Mouse (Mus musculus) hindbrain, embryonic 12.5 days (tissue): ENCODE measurements around the gene Rtkn. TPM values are rescaled to one million over a fixed set of nuclear protein-coding genes. Genes with fewer than 3 reads are reported as not detected.
A peak's percentile ranks its signal among the peaks of the same experiment; 100 is the strongest.

Experiments
- ATAC-seq: fragments of 200-750 bp; cut with Nextera tagmentation; 2 replicates; pipeline ENCODE4 v1.8.0; 2017; ENCODE audit warnings: moderate TSS enrichment; ENCODE audit not compliant: low FRiP score
- H3K27ac ChIP-seq: fragments of 300-500 bp; sonication (generic); 2 replicates; pipeline ENCODE4 v1.5.1; 2016; ENCODE audit warnings: mild to moderate bottlenecking
- H3K27me3 ChIP-seq: fragments of 300-500 bp; sonication (generic); 2 replicates; pipeline ENCODE4 v1.6.1; 2016; ENCODE audit warnings: mild to moderate bottlenecking
- H3K36me3 ChIP-seq: fragments of 300-500 bp; sonication (generic); 2 replicates; pipeline ENCODE4 v1.6.1; 2016; ENCODE audit warnings: mild to moderate bottlenecking
- H3K4me1 ChIP-seq: fragments of 300-500 bp; sonication (generic); 2 replicates; pipeline ENCODE4 v1.6.1; 2016
- H3K4me2 ChIP-seq: fragments of 300-500 bp; sonication (generic); replicated peaks from 2 replicates; pipeline ENCODE4 v1.6.1; 2016; ENCODE audit warnings: mild to moderate bottlenecking
- H3K4me3 ChIP-seq: fragments of 300-500 bp; sonication (generic); 2 replicates; pipeline ENCODE4 v1.5.1; 2016; ENCODE audit warnings: mild to moderate bottlenecking
- H3K9ac ChIP-seq: fragments of 300-500 bp; sonication (generic); 2 replicates; pipeline ENCODE4 v1.6.1; 2016; ENCODE audit warnings: mild to moderate bottlenecking, moderate library complexity
- H3K9me3 ChIP-seq: fragments of 300-500 bp; sonication (generic); replicated peaks from 2 replicates; pipeline ENCODE4 v1.6.1; 2016; ENCODE audit warnings: mild to moderate bottlenecking
- WGBS: fragments of 180-500 bp; shearing (Covaris S2); methylation state at CpG from one replicate; pipeline ENCODE4 v1.1.7; 2016; 5-methylcytosine and 5-hydroxymethylcytosine counted together
- polyA plus RNA-seq: library from polyadenylated mRNA; unstranded; fragments of >200 nt; fragmentation: Nextera tagmentation; extraction: Ambion mirVana; gene quantifications from 2 replicates; pipeline ENCODE4 v1.2.1, GENCODE M21; 2016

Rtkn gene
- polyA plus RNA-seq = 40.7 and 42.6 TPM in 2 replicates

- no peak for ATAC-seq
- WGBS = 55% methylated on average over 7 of the region's 7 CpGs
- Histone ChIP-seq H3K9me3 (no peaks in the 10 kb centered on the region), H3K4me1 (peaks cover 42% of the 10 kb centered on the region), H3K36me3 (no peaks in the 10 kb centered on the region), H3K9ac (peak within 1 kb of the TSS; percentile 70), H3K4me3 (peak within 1 kb of the TSS; percentile 41), H3K27me3 (peaks cover 16% of the 10 kb centered on the region), H3K4me2 (peak within 1 kb of the TSS; percentile 72), H3K27ac (peak within 1 kb of the TSS; percentile 93)
These were observed at the start of gene Rtkn for GRCm38 (mm10) chr6:83134951-83135513. Gene Rtkn (plus strand): TSS chr6:83135463.

DNA sequence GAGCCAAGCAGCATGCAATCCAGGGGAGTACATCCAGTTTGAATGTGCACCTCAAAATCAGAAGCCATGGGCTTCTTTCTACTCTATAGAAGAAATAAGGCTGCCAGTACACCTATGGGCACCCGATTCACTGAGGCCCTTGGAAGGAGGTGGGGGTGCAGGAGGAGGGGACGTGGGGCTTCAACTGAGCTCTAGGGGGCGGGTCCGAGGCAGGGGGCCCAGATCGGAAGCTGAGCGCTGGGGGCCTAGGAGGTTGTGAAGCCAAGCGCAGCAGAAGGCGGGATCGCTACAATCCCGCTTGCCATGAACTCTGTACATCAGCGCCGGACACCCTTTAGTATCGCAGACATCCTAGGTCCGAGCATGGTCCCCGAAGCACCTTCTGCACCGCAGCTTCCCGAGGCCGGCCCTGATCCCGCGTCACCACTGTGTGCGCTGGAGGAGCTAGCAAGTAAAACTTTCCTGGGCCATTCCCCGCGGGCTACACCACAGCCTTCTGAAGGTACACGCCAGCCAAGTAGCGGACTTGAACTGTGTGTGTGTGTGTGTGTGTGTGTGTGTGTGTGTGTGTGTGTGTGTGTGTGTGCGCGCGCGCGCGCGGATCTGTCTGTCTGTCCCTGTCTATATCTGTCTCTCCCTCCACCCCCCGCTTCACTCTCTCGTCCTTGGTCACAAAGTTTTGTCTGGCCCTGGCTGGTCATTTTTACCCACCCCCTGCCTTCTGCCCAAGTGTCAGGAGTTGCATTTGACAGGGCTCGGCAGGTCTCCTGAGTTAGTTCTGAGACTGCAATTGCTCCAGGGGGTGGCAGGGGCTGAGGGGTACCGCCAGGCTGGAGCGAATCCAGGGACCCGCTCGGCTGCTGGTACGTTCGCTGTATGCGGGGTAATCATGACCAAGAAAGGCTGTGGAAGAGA is 48.9 kb upstream of the Rtkn start, which contains the start of gene Lbx2:
Gene Lbx2, plus strand, starts transcription at position 247 of the 915 bp plus-strand sequence.
- H3K27ac ChIP-seq = no peak within 1 kb of the TSS
- no peaks in the 10 kb centered on the region for H3K9me3 ChIP-seq
- no peak within 1 kb of the TSS for H3K9ac ChIP-seq
- peaks cover 21% of the 10 kb centered on the region for H3K4me1 ChIP-seq
- no peak for ATAC-seq
- H3K27me3 ChIP-seq = peaks cover 94% of the 10 kb centered on the region
- WGBS = 3% methylated on average over 42 of the region's 42 CpGs
- peaks cover 5% of the 10 kb centered on the region for H3K36me3 ChIP-seq
- H3K4me3 ChIP-seq = no peak within 1 kb of the TSS
- peak within 1 kb of the TSS; percentile 40 for H3K4me2 ChIP-seq

DNA sequence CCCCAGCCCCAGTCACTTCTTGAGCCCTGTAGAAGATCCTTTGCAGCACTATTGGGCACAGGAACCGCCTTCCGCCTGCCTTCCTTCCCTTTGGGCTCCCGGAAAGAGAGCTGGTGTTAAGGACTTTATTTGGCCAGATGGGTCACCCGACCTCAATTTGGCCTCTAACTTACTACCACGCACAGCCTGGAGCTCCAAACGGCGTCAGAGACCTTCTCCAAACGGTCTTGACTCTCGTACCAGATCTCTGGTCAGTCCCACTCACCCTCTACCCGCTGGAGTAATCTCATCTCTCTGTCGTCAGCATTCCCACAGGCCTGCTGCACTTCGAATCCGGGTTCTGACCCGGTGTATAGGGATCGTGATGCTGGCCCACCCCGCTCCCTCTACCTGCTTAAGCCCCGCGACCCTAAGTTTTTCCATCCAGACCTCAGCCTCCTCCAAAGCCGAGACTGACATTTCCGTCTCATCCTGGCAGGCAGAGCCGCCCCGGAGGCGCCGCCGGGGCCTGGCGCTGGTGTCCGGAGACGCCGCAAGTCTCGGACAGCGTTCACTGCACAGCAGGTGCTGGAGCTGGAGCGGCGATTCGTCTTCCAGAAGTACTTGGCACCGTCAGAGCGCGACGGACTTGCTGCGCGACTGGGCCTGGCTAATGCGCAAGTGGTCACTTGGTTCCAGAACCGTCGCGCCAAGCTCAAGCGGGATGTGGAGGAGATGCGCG is 47.9 kb upstream of the Rtkn start:
- Histone ChIP-seq H3K27ac (no peak overlapping the region), H3K27me3 (peaks cover 89% of the 10 kb centered on the region), H3K36me3 (no peaks in the 10 kb centered on the region), H3K4me3 (peak overlapping the region; percentile 18), H3K4me2 (peak overlapping the region; percentile 40), H3K9me3 (no peaks in the 10 kb centered on the region), H3K4me1 (peaks cover 21% of the 10 kb centered on the region), H3K9ac (no peak overlapping the region)
- no peak for ATAC-seq
- whole genome bisulfite sequencing = 2% methylated on average over 47 of the region's 47 CpGs

DNA sequence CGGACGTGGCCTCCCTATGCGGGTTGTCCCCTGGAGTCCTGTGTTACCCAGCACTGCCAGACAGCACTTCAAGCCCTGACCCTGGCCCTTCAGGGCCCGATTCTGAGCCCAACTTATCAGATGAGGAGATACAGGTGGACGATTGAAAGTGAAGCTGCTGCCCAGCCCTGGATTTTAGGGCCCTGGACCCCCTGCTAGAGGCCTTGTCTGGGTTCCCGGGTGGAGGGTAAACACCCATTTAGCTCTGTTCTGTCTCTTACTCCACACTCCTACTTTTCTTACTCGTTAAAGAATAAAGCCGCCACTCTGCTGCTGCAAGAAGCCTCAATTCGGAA is 47.4 kb upstream of the Rtkn start:
- no peak for ATAC-seq
- peaks cover 89% of the 10 kb centered on the region for H3K27me3 ChIP-seq
- peaks cover 21% of the 10 kb centered on the region for H3K4me1 ChIP-seq
- WGBS = 6% methylated on average over 9 of the region's 9 CpGs
- no peak overlapping the region for H3K9ac ChIP-seq
- H3K4me3 ChIP-seq = peak overlapping the region; percentile 18
- peak overlapping the region; percentile 40 for H3K4me2 ChIP-seq
- H3K27ac ChIP-seq = no peak overlapping the region
- no peaks in the 10 kb centered on the region for H3K9me3 ChIP-seq
- H3K36me3 ChIP-seq = no peaks in the 10 kb centered on the region

DNA sequence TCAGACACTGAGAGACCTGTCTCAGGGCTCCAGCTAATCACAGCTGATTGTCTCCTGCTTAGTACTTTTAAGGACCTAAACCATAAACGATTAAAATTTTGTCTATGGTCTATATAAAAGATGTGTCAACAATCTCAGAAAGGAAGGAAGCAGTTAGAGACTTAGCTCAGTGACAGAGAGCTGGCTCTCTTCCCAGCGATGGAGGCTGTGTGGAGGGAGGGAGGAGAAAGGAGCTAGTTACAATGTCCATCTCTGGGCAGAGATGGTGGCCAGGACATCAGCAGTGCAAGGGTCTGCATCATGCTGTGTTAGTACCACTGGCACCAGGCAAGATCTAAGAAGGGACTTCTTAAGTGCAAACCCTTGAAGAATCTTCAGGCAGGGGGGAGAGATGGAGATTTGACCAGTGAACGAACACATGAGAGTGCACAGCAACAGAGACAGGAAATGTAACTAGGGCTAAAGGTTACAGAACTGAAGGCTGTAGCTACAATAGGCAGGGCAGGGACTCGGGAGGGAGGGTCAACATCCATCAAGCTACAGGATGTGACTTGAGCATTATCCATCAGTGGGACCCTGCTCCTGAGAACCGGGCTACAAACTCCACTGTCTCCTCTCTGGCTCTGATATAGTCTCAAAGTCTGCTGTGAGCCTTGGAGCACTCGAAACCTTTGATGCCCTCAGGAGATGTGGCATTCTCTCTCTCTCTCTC is 42.7 kb upstream of the Rtkn start:
- H3K9me3 ChIP-seq = 0 out of 2 replicates have a peak, but pooled peaks cover 3% of the 10 kb centered on the region
- ATAC-seq = no peak
- no peaks in the 10 kb centered on the region for H3K36me3 ChIP-seq
- WGBS = 40% methylated on average over 6 of the region's 6 CpGs
- H3K4me1 ChIP-seq = peaks cover 2% of the 10 kb centered on the region; the same call in 1 of the 2 replicates
- no peak overlapping the region for H3K4me2 ChIP-seq
- H3K4me3 ChIP-seq = no peak overlapping the region
- peaks cover 52% of the 10 kb centered on the region for H3K27me3 ChIP-seq
- H3K27ac ChIP-seq = no peak overlapping the region
- no peak overlapping the region for H3K9ac ChIP-seq

DNA sequence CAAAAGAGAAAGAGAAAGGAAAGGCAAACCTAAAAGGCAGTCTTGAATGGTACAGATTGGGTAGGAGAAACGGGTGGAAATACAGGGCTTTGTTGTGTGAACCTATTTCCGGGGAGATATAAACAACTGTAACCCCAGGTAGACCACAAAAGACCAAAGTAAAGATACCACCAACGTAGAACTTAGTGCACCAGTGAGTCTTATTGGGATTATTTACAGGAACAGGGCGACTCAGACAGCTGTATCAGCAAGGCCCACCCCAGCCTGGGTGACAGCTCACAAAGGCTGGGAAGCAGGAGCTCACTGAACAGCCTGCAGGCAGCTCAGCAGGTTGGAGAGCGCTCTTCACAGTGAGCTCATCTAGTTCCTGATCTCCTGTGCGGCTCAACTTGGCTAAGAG is 39.3 kb upstream of the Rtkn start:
- Histone ChIP-seq H3K4me1 (peaks cover 3% of the 10 kb centered on the region; the same call in 1 of the 2 replicates), H3K27ac (no peak overlapping the region), H3K9me3 (0 out of 2 replicates have a peak, but pooled peaks cover 3% of the 10 kb centered on the region), H3K27me3 (peaks cover 28% of the 10 kb centered on the region), H3K36me3 (no peaks in the 10 kb centered on the region), H3K9ac (no peak overlapping the region), H3K4me2 (no peak overlapping the region), H3K4me3 (no peak overlapping the region)
- WGBS = 48% methylated on average over 6 of the region's 6 CpGs
- ATAC-seq = no peak

GRCm38 (mm10) chr6:83098411-83098810 is 36.9 kb upstream of the Rtkn start:
- Histone ChIP-seq H3K9me3 (0 out of 2 replicates have a peak, but pooled peaks cover 3% of the 10 kb centered on the region), H3K9ac (no peak overlapping the region), H3K4me3 (no peak overlapping the region), H3K4me2 (no peak overlapping the region), H3K27me3 (peaks cover 25% of the 10 kb centered on the region), H3K4me1 (peaks cover 19% of the 10 kb centered on the region), H3K36me3 (no peaks in the 10 kb centered on the region), H3K27ac (no peak overlapping the region)
- 82% methylated on average over 2 of the region's 2 CpGs for WGBS
- no peak for ATAC-seq

DNA sequence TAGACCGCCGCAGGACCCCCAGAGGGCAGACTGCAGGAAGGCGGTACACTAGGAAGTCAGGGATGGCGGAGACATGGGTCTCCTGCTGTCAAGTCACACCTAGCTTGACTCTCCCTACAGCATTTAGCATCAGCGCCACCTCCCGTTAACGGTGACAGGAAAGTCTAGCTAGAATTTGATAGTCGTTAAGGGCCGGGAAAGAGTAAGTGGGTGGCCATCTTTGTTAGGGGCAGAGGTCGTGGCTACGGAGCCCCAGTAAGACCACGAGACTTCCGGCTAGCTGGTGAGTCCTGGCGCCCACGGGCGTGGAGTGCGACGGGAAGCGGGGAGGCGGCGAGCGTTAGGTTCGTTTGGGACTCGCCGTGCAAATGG is 34.0 kb upstream of the Rtkn start, which contains the start of the genes Ccdc142 and Gm42688:
Gene Ccdc142, plus strand, starts transcription at position 286 of the 372 bp plus-strand sequence.
Gene Gm42688, plus strand, starts transcription at position 302 of the 372 bp plus-strand sequence.
- Histone ChIP-seq H3K4me1 (peaks cover 20% of the 10 kb centered on the region), H3K4me3 (peak within 1 kb of the TSS; percentile 76), H3K9ac (peak within 1 kb of the TSS; percentile 84), H3K9me3 (no peaks in the 10 kb centered on the region), H3K27ac (peak within 1 kb of the TSS; percentile 79), H3K36me3 (no peaks in the 10 kb centered on the region), H3K4me2 (peak within 1 kb of the TSS; percentile 100), H3K27me3 (peaks cover 19% of the 10 kb centered on the region)
- peak; percentile 91 for ATAC-seq
- WGBS = 1% methylated on average over 25 of the region's 25 CpGs

DNA sequence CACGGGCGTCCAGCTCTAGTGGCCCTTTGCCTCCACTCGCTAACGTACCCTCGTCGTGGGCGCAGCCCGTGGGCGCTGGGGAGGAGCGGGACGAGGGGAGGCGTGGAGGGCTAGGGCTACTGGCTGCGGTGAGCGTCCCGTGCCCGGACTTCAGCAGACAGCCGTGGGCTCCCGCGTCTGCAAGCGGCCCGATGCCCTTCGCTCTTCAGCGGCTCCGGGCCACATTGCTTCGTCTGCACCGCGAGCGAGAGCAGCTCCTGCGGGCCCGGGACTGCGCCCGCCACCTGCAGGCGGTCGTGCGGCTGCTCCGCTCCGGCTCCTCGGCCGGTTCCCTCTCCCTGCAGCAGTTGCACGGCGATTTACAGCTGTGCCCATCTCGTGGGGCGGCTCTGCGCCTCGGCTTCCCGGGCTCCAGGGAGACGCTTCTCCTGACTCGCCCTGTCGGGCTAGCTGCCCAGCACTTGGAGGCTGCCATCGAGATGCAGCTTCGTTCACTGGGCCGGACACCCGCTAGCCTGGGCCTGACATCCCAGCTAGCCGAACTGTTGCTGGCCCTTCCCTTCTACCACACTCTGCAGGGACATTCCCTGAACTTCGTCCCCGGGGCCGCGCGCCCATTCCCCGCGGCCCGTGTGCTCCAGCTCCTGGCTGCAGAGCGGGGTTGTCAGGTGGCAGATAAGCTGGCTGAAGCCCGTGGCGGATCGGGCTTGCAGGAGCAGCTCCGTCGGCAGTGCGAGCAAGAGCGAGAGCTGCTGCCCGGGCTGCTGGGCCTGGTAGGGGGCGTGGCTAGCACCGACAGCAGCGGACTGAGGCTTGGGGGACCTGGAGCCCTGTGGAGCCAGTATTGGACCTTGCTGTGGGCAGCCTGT is 33.3 kb upstream of the Rtkn start:
- peaks cover 19% of the 10 kb centered on the region for H3K27me3 ChIP-seq
- peaks cover 20% of the 10 kb centered on the region for H3K4me1 ChIP-seq
- peak; percentile 76 for ATAC-seq
- H3K9me3 ChIP-seq = no peaks in the 10 kb centered on the region
- peak overlapping the region; percentile 79 for H3K27ac ChIP-seq
- H3K4me3 ChIP-seq = peak overlapping the region; percentile 76
- peak overlapping the region; percentile 100 for H3K4me2 ChIP-seq
- under 1% methylated on average over 67 of the region's 74 CpGs for WGBS
- no peaks in the 10 kb centered on the region for H3K36me3 ChIP-seq
- H3K9ac ChIP-seq = peak overlapping the region; percentile 84

DNA sequence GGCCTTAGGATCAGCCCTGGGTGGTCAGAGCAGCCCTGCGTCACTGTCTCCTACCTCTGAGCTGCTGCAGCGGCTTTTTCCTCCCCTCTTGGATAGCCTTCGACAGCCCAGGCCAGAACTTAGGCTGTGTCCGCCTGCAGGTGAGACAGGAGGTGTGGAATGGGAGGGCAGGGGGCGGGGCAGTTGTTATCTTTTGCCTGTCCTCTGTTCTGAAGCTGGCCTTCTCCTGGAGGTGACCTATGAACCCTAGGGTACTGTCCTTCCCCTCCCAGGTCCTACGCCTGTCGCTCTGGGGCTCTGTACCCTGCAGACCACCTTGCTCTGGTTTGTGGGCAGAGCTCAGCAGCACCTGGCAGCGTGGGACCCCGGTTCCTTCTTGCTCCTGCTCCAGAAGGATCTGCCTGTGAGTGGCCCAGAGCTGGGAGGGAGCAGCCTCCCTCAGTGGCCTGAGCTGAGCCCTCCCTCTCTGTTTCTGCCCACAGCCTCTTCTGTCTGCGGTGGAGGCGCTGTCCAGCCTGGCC is 32.1 kb upstream of the Rtkn start:
- Histone ChIP-seq H3K36me3 (no peaks in the 10 kb centered on the region), H3K4me2 (peak overlapping the region; percentile 100), H3K27ac (no peak overlapping the region), H3K9me3 (no peaks in the 10 kb centered on the region), H3K27me3 (peaks cover 19% of the 10 kb centered on the region), H3K9ac (peak overlapping the region; percentile 84), H3K4me3 (peak overlapping the region; percentile 76; the same call in 1 of the 2 replicates), H3K4me1 (peaks cover 28% of the 10 kb centered on the region)
- ATAC-seq = no peak
- WGBS = 38% methylated on average over 11 of the region's 11 CpGs

- H3K4me1 ChIP-seq = peaks cover 33% of the 10 kb centered on the region
- no peak overlapping the region for H3K9ac ChIP-seq
- no peak for ATAC-seq
- H3K4me2 ChIP-seq = no peak overlapping the region
- 71% methylated on average over 4 of the region's 4 CpGs for WGBS
- H3K27me3 ChIP-seq = peaks cover 15% of the 10 kb centered on the region
- no peak overlapping the region for H3K4me3 ChIP-seq
- H3K9me3 ChIP-seq = no peaks in the 10 kb centered on the region
- no peaks in the 10 kb centered on the region for H3K36me3 ChIP-seq
- H3K27ac ChIP-seq = no peak overlapping the region
These were observed 31.1 kb upstream of the Rtkn start for GRCm38 (mm10) chr6:83104158-83104557.
